Mouse (Mus musculus) adrenal gland, adult 8-10 months (tissue): ENCODE measurements around the gene Arid1a. TPM values are rescaled to one million over a fixed set of nuclear protein-coding genes. Genes with fewer than 3 reads are reported as not detected.
A peak's percentile ranks its signal among the peaks of the same experiment; 100 is the strongest.

Source experiments
- DNase-seq: peaks from one replicate; pipeline ENCODE4 v3.0.0; 2022
- total RNA-seq, 4 experiments: library from RNA; stranded (reverse); gene quantifications; 2 replicates each; pipeline ENCODE4 v1.2.4; 2022

The Arid1a gene
- total RNA-seq, 4 experiments from 2014 or later: 50.7 to 84.3 (median 61.1) TPM

GRCm38 (mm10) chr4:133730122-133730521 lies 26.4 kb downstream of the Arid1a start:
- DNase-seq: no peak

- DNase-seq: peak; percentile 82
Measured at GRCm38 (mm10) chr4:133729541-133730093, 27.0 kb downstream of the Arid1a start.

GRCm38 (mm10) chr4:133729007-133729406 lies 27.6 kb downstream of the Arid1a start:
- DNase-seq: no peak

DNA sequence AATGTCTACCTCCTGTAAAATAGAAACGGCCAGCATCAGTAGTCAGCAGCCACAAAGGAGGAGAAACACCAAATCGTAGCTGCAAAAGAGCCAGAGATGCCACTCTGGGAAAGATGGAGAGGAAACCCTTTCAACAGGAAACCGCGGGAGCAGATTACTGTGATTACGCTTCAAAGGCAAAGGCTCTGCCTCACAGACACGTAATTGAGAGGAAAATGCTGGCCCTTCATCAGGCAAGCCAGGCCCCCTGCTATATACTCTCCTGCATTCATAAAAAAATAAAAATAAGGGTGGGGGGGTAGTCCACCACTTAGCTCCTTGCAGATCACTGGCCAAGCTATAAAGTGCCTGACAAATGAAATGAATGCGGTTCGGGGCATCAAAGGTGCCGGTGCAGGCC lies 28.3 kb downstream of the Arid1a start:
- DNase-seq: no peak

DNA sequence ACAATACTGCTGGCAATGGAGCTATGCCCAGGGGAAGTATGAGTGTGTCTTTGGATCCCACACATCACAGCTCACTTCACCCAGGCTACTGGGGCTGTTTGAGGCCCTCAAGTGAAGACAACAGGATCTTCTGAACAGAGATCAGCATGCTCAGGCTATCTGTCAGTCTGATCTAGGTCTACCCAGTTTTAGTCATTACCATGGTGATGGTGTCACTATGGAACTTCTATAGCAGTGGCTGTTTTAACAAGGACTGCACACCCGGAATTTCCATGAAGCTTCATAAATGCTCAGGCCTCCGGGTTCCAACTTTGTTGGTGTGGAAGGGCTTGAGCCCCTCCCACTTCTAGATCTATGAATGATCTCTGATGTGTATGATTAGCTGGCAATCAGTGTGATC lies 30.9 kb downstream of the Arid1a start:
- DNase-seq: no peak

DNA sequence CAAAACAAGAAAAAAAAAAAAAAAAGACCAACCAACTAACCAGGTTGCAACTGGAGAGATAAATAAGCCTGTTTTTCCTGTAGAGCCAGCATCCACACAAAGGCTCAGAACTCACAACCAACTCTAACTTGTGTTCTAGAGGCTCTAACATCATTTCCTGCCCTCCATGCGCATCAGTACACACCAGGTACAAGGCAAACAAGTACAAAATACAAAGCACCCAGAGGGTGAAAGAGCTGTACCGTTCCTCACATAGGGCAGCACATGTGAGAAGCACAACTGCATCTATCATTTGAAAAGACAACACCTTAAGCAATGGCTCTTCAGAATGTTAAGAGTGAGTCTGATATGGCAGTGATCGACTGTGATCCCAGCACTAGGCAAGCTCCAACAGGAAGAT lies 36.8 kb downstream of the Arid1a start:
- no peak for DNase-seq

- no peak for DNase-seq
Measured at GRCm38 (mm10) chr4:133712755-133713154, 43.8 kb downstream of the Arid1a start.

DNA sequence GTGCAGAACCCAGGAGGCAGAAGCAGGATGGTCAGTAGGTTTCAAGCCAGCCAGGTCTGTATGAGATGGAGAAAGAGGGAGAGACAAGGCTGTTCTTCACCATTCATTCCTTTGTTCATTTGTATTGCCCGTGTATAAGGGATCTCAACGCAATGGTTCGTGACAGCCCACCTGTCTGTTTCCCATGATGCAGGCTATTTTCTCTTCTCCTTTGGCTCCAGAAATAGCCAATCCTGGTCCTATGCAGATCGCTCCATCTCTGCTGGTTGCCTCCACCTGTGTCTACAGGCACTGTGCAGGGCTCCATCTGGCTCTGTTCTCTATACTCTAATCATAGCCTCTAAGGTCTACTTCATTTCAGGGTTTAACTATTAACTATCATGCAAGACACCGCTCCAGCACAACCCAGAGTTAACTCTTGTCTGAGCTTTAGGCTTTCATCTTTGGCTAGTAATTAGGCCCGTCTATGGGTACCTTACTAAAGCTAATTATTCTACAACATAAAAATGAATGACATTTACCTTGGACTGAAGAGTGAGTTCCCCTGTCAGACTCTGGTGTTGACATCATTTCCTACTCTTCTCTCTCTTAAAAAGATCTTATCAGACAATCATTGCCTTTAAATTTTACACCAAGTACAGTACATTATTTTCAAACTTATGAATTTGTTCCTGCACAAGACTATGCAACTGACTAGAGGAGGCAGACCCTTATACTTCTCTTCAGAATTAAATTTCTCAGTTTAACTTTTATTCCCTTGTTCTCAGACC lies 45.1 kb downstream of the Arid1a start:
- DNase-seq: no peak

GRCm38 (mm10) chr4:133709395-133709794 lies 47.2 kb downstream of the Arid1a start:
- DNase-seq: no peak

DNA sequence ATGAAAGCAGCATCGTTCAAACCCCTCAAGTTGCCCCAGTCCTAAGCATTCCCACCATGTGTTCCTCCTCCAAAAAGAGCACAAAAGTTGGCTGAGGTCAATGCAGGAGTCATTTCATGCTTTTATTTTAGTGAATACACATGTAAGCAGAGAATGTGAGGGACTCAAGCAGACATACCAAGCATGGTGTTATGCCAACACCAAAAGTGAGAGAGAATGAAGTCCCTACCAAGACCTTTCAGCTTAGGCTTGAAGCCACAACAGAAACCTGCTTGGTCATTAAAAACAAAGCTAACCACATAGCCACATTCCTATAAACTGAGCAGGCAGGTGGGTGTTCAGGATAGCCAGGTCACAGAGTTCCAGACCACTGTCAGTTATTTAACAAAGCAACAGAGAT lies 49.1 kb downstream of the Arid1a start:
- no peak for DNase-seq

GRCm38 (mm10) chr4:133706956-133707355 lies 49.6 kb downstream of the Arid1a start:
- DNase-seq: peak; percentile 44

- DNase-seq: no peak
Measured at GRCm38 (mm10) chr4:133705062-133705461, 51.5 kb downstream of the Arid1a start.

DNA sequence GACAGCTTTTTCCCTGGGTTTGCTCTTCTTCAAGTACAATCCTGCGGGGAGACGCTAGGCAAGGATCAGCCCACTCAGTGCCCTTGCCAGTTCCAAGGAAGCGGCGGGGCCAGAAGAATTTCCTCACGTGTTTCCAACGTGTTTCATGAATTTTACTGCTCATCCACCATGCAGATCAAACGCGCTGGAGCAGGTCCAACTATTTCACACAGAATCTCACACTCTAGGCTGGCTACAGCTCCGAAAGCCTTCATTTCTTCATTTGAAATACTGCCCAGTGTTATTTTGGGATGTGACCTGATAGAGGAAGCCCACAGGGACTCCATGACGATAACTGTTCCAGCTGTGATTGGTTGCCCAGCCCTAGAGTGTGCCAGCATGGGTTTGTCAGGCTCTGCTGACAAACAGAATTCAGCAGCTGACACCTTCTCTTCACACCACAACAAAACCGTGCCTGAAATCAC lies 55.6 kb downstream of the Arid1a start:
- DNase-seq: peak; percentile 49

- DNase-seq: no peak
Measured at GRCm38 (mm10) chr4:133695363-133695762, 61.2 kb downstream of the Arid1a start.

- DNase-seq: no peak
Measured at GRCm38 (mm10) chr4:133690252-133690651, 66.3 kb downstream of the Arid1a start.

DNA sequence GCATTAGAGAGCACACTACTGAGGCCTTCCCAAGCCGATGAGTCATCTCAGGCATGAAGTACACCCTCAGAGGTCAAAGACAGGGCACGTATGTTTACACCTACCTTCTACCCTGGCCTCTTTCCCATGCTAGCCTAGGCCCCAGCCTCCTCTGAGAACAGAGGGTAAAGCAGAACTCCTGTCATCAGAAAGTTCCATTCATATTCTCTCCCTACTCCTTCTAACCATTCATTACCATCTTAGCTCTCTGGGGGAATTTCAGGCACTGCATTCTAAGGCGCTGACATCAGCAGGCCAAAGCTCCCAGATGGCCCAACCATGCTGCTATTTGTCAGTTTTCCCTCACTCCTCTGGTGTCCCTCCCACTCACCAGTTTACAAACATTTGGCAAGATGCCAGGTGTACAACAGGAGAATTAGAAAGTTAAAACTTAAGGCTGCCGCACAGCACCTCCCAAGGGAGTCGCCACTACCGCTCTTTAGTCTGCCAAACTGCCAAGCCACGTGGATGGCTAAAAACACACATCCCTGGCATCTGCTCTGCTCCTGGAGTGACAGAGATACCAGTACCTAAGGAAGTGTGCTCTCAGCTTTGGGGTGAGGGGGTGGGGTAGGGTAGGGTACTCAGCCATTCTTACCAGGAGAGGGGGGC lies 68.0 kb downstream of the Arid1a start:
- no peak for DNase-seq

DNA sequence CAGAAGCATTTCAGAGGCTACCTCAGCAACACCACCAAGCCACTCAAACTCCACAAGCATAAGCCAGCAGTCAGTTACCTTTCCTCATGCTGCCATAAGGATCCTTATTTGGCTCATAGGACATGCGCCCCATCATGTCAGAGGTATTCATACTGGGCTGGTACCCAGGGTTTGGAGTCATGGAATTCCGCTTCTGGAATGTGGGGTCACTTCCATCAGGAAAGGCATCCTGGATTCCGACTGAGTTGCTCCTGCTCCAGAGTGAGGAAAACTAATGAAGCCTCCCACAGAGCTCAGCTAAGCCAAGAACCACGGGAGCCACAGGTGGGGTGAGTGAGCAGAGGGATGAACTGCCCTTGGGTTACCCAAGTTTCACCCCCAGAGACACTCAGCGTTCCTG lies 69.4 kb downstream of the Arid1a start:
- no peak for DNase-seq

DNA sequence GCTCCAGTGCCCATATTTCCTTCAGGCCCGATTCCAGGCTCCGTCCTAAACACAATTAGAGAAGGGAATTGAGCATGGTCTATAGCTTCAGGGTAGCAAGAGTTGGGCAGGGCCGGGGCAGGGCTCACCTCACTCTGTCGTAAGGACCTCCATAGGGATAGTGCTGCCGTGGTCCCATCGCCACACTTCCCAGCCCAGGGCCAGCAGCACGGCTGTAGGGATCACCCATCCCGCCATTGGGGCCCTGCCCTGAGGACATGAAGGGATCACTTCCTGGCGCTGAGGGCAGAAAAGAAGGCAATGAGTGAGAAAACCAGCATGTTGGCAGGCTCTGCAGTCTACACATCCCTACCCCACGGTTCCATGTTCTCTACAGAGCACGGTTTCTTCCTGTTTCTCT lies 70.1 kb downstream of the Arid1a start:
- no peak for DNase-seq

GRCm38 (mm10) chr4:133680206-133680786 lies 76.3 kb downstream of the Arid1a start:
- DNase-seq: no peak

GRCm38 (mm10) chr4:133679629-133680028 lies 76.9 kb downstream of the Arid1a start:
- DNase-seq: no peak

DNA sequence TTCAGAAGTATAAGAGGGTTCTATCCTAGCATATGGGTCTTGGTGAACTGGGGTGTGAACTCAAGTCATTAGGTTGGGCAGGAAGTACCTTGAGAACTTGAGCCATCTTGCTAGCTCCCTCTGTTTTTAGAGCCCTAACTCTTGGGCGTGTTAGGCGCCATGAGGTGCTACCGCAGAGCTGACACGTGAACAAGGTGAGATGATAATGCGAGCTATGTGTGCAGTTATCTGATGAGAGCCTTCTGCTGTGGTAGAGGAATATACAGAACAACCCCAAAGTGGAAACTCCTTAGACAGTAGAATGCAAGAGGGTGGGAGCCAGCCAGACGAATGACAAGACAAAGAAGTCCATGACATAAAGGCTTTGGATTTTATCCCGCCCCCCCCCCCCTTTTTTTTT lies 79.3 kb downstream of the Arid1a start:
- DNase-seq: no peak

- no peak for DNase-seq
Measured at GRCm38 (mm10) chr4:133676189-133676588, 80.4 kb downstream of the Arid1a start.

GRCm38 (mm10) chr4:133675594-133676016 lies 81.0 kb downstream of the Arid1a start:
- DNase-seq: peak; percentile 71
